Mouse (Mus musculus) liver, embryonic 13.5 days (tissue): ENCODE results near the gene Kcne1. TPM values are rescaled to one million over a fixed set of nuclear protein-coding genes. Genes with fewer than 3 reads are reported as not detected.

Source experiments
- ATAC-seq: fragments of 200-750 bp; cut with Nextera tagmentation; 2 replicates; pipeline ENCODE4 v1.8.0; 2017; ENCODE audit warnings: low read depth, mild to moderate bottlenecking, moderate number of reproducible peaks, moderate library complexity
- DNase-seq: peaks from one replicate; pipeline ENCODE4 v3.0.0; 2022
- H3K27ac ChIP-seq: fragments of 300-500 bp; sonication (generic); 2 replicates; pipeline ENCODE4 v1.5.1; 2015; ENCODE audit warnings: moderate library complexity, mild to moderate bottlenecking, inconsistent platforms
- H3K27me3 ChIP-seq: fragments of 300-500 bp; sonication (generic); 2 replicates; pipeline ENCODE4 v1.6.1; 2015; ENCODE audit warnings: mild to moderate bottlenecking, inconsistent platforms
- H3K36me3 ChIP-seq: fragments of 300-500 bp; sonication (generic); 2 replicates; pipeline ENCODE4 v1.6.1; 2015; ENCODE audit warnings: mild to moderate bottlenecking, inconsistent platforms
- H3K4me1 ChIP-seq: fragments of 300-500 bp; sonication (generic); replicated peaks from 2 replicates; pipeline ENCODE4 v1.6.1; 2015; ENCODE audit warnings: inconsistent platforms
- H3K4me2 ChIP-seq: fragments of 300-500 bp; sonication (generic); 2 replicates; pipeline ENCODE4 v1.6.1; 2015; ENCODE audit warnings: inconsistent platforms, mild to moderate bottlenecking, moderate library complexity
- H3K4me3 ChIP-seq: fragments of 300-500 bp; sonication (generic); replicated peaks from 2 replicates; pipeline ENCODE4 v1.5.1; 2015; ENCODE audit warnings: mild to moderate bottlenecking, inconsistent platforms
- H3K9ac ChIP-seq: fragments of 300-500 bp; sonication (generic); 2 replicates; pipeline ENCODE4 v1.6.1; 2015; ENCODE audit warnings: mild to moderate bottlenecking, inconsistent platforms
- H3K9me3 ChIP-seq: fragments of 300-500 bp; sonication (generic); replicated peaks from 2 replicates; pipeline ENCODE4 v1.6.1; 2016; ENCODE audit warnings: inconsistent platforms
- WGBS: fragments of 180-500 bp; shearing (Covaris S2); methylation state at CpG from one replicate; pipeline ENCODE4 v1.1.7; 2015; ENCODE audit not compliant: insufficient replicate concordance; 5-methylcytosine and 5-hydroxymethylcytosine counted together
- polyA plus RNA-seq: library from polyadenylated mRNA; unstranded; fragments of >200 nt; fragmentation: Nextera tagmentation; extraction: Ambion mirVana; gene quantifications from 2 replicates; pipeline ENCODE4 v1.2.1, GENCODE M21; 2015

The Kcne1 gene
- polyA plus RNA-seq, 1 experiment from 2014 or later = 0.17 TPM

- DNase-seq = no peak
- Histone ChIP-seq H3K9ac (no peak overlapping the region), H3K9me3 (no peaks in the 10 kb centered on the region), H3K27me3 (peaks cover 6% of the 10 kb centered on the region; the same call in 1 of the 2 replicates), H3K4me3 (no peak overlapping the region), H3K36me3 (no peaks in the 10 kb centered on the region), H3K4me2 (no peak overlapping the region), H3K4me1 (no peaks in the 10 kb centered on the region), H3K27ac (no peak overlapping the region)
- 72% methylated on average over 10 of the region's 10 CpGs for WGBS
- ATAC-seq = no peak
Measured at GRCm38 (mm10) chr16:92327911-92328310, 31.4 kb downstream of the Kcne1 start.

- no peak for DNase-seq
- Histone ChIP-seq H3K36me3 (no peaks in the 10 kb centered on the region), H3K9ac (no peak overlapping the region), H3K4me1 (no peaks in the 10 kb centered on the region), H3K27me3 (peaks cover 6% of the 10 kb centered on the region; the same call in 1 of the 2 replicates), H3K4me3 (no peak overlapping the region), H3K9me3 (no peaks in the 10 kb centered on the region), H3K27ac (no peak overlapping the region), H3K4me2 (no peak overlapping the region)
- WGBS = 50% methylated on average over 1 of the region's 1 CpGs
- ATAC-seq = no peak
Measured at GRCm38 (mm10) chr16:92325062-92325406, 34.2 kb downstream of the Kcne1 start.

- Histone ChIP-seq H3K27ac (no peak overlapping the region), H3K4me3 (no peak overlapping the region), H3K36me3 (no peaks in the 10 kb centered on the region), H3K9ac (no peak overlapping the region), H3K9me3 (no peaks in the 10 kb centered on the region), H3K27me3 (peaks cover 6% of the 10 kb centered on the region; the same call in 1 of the 2 replicates), H3K4me2 (no peak overlapping the region), H3K4me1 (0 out of 2 replicates have a peak, but pooled peaks cover 3% of the 10 kb centered on the region)
- ATAC-seq = no peak
- DNase-seq = no peak
- WGBS = 66% methylated on average over 7 of the region's 7 CpGs
Measured at GRCm38 (mm10) chr16:92324309-92325061, 34.8 kb downstream of the Kcne1 start.

GRCm38 (mm10) chr16:92321341-92321740, 37.9 kb downstream of the Kcne1 start, which contains the start of gene Fam243:
Fam243 (minus strand) TSS chr16:92321441.
- 75% methylated on average over 8 of the region's 8 CpGs for WGBS
- H3K4me1 ChIP-seq = peaks cover 8% of the 10 kb centered on the region; the same call in 1 of the 2 replicates
- ATAC-seq (no peak), DNase-seq (no peak)
- H3K27ac ChIP-seq = no peak within 1 kb of the TSS
- H3K9ac ChIP-seq = no peak within 1 kb of the TSS
- H3K27me3 ChIP-seq = peaks cover 3% of the 10 kb centered on the region; the same call in 1 of the 2 replicates
- no peaks in the 10 kb centered on the region for H3K36me3 ChIP-seq
- H3K9me3 ChIP-seq = no peaks in the 10 kb centered on the region
- no peak within 1 kb of the TSS for H3K4me2 ChIP-seq
- H3K4me3 ChIP-seq = no peak within 1 kb of the TSS

GRCm38 (mm10) chr16:92320361-92320760, 38.9 kb downstream of the Kcne1 start:
- Histone ChIP-seq H3K36me3 (no peaks in the 10 kb centered on the region), H3K27me3 (no peaks in the 10 kb centered on the region), H3K4me3 (no peak overlapping the region), H3K4me1 (peaks cover 8% of the 10 kb centered on the region; the same call in 1 of the 2 replicates), H3K9ac (no peak overlapping the region), H3K9me3 (no peaks in the 10 kb centered on the region), H3K27ac (no peak overlapping the region), H3K4me2 (no peak overlapping the region)
- WGBS = 64% methylated on average over 3 of the region's 3 CpGs
- ATAC-seq = no peak
- no peak for DNase-seq

GRCm38 (mm10) chr16:92319353-92320109, 39.7 kb downstream of the Kcne1 start:
- H3K9me3 ChIP-seq = no peaks in the 10 kb centered on the region
- ATAC-seq (no peak), DNase-seq (peak; percentile 62)
- no peak overlapping the region for H3K4me2 ChIP-seq
- H3K9ac ChIP-seq = no peak overlapping the region
- H3K27me3 ChIP-seq = no peaks in the 10 kb centered on the region
- 40% methylated on average over 20 of the region's 20 CpGs for WGBS
- no peak overlapping the region for H3K27ac ChIP-seq
- H3K36me3 ChIP-seq = no peaks in the 10 kb centered on the region
- peaks cover 8% of the 10 kb centered on the region for H3K4me1 ChIP-seq
- no peak overlapping the region for H3K4me3 ChIP-seq

GRCm38 (mm10) chr16:92316049-92316738, 43.1 kb downstream of the Kcne1 start:
- 64% methylated on average over 7 of the region's 7 CpGs for WGBS
- H3K36me3 ChIP-seq = peaks cover 9% of the 10 kb centered on the region
- ATAC-seq = no peak
- H3K4me1 ChIP-seq = peaks cover 8% of the 10 kb centered on the region
- H3K9ac ChIP-seq = no peak overlapping the region
- H3K27me3 ChIP-seq = no peaks in the 10 kb centered on the region
- H3K9me3 ChIP-seq = no peaks in the 10 kb centered on the region
- no peak for DNase-seq
- H3K4me3 ChIP-seq = no peak overlapping the region
- H3K4me2 ChIP-seq = no peak overlapping the region
- no peak overlapping the region for H3K27ac ChIP-seq

- ATAC-seq = 0 out of 2 replicates have a peak, but pooled peaks have one; percentile 54
- no peak overlapping the region for H3K4me3 ChIP-seq
Measured at GRCm38 (mm10) chr16:92313953-92314741, 45.1 kb downstream of the Kcne1 start.

GRCm38 (mm10) chr16:92309126-92309525, 50.1 kb downstream of the Kcne1 start:
- no peak for DNase-seq
- H3K4me3 ChIP-seq = no peak overlapping the region
- H3K27ac ChIP-seq = no peak overlapping the region
- peaks cover 24% of the 10 kb centered on the region for H3K36me3 ChIP-seq
- no peak overlapping the region for H3K4me2 ChIP-seq
- ATAC-seq = no peak
- no peaks in the 10 kb centered on the region for H3K27me3 ChIP-seq
- 75% methylated on average over 4 of the region's 4 CpGs for WGBS
- no peaks in the 10 kb centered on the region; the same call in 1 of the 2 replicates for H3K4me1 ChIP-seq
- no peaks in the 10 kb centered on the region for H3K9me3 ChIP-seq
- H3K9ac ChIP-seq = no peak overlapping the region

More at GRCm38 (mm10) chr16:92313953-92314741, 45.1 kb downstream of the Kcne1 start:
- 46% methylated on average over 13 of the region's 13 CpGs for WGBS
- peaks cover 3% of the 10 kb centered on the region for H3K4me1 ChIP-seq
- H3K4me2 ChIP-seq = no peak overlapping the region
- H3K9me3 ChIP-seq = no peaks in the 10 kb centered on the region
- peak; percentile 26 for DNase-seq
- peaks cover 13% of the 10 kb centered on the region for H3K36me3 ChIP-seq
- no peaks in the 10 kb centered on the region for H3K27me3 ChIP-seq
- H3K27ac ChIP-seq = no peak overlapping the region
- no peak overlapping the region for H3K9ac ChIP-seq

GRCm38 (mm10) chr16:92307947-92308346, 51.3 kb downstream of the Kcne1 start:
- Histone ChIP-seq H3K27ac (no peak overlapping the region), H3K4me1 (peaks cover 10% of the 10 kb centered on the region), H3K9me3 (no peaks in the 10 kb centered on the region), H3K36me3 (peaks cover 24% of the 10 kb centered on the region), H3K4me2 (no peak overlapping the region), H3K4me3 (no peak overlapping the region), H3K9ac (no peak overlapping the region), H3K27me3 (no peaks in the 10 kb centered on the region)
- WGBS = 55% methylated on average over 3 of the region's 3 CpGs
- ATAC-seq = no peak
- no peak for DNase-seq
